Mouse (Mus musculus): Measurements from ENCODE around the gene Serf1. TPM values are rescaled to one million over a fixed set of nuclear protein-coding genes. Genes with fewer than 3 reads are reported as not detected.
A peak's percentile ranks its signal among the peaks of the same experiment; 100 is the strongest.
"Not testable (repeated sequence)": the region's sequence is repeated elsewhere in the genome, so short reads cannot be mapped to it uniquely, and the experiment has no call there.

Gene Serf1
- total and polyA plus RNA-seq, 2 experiments from 2014 or later, result 7.4 to 83.4 TPM

DNA sequence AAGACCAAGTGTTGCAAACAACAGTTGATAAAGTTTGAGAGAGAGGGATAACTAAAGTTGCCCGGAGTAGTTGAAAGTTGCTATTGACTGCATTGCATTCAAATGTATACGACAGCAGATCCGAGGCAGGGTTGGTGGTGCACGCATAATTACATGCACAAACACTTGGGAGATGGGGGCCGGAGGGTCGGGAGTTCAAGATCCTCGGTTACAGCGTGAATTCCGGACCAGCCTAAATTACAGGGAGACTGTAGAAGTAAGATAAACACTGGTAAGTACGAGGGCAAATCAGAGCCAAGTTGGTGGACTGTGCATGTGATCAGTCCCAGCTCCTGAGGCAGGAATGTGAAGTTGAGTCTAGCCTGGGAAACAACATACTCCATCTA, 17.4 kb downstream of the Serf1 start:
- Histone ChIP-seq H3K9me3 (replicated peaks; ENCODE audit: control insufficient read depth, low read length) (no peaks in the 10 kb centered on the region), H3K36me3 (replicated peaks; ENCODE audit: control insufficient read depth, insufficient read depth, low read length) (peaks cover 22% of the 10 kb centered on the region), H3K27ac (ENCODE audit: low read depth) (no peak overlapping the region), H3K9ac (replicated peaks; ENCODE audit: low read depth, low read length) (peak overlapping the region; percentile 60), H3K4me3 (ENCODE audit: low read depth, low read length) (peak overlapping the region; percentile 77), H3K4me1 (ENCODE audit: control insufficient read depth, insufficient read depth) (peaks cover 14% of the 10 kb centered on the region), H3K27me3 (ENCODE audit: control insufficient read depth, insufficient read depth, low read length) (no peaks in the 10 kb centered on the region), H3K4me2 (ENCODE audit: low read depth, low read length) (peak overlapping the region; percentile 95)
- DNase-seq (ENCODE audit: low spot score) (no peak), ATAC-seq (ENCODE audit: insufficient read depth, low read depth) (peak; percentile 9; the same call in 1 of the 2 replicates)
- under 1% methylated on average over 10 of the region's 10 CpGs for WGBS
- no peak for TF ChIP-seq EP300 (IDR thresholded peaks at IDR 0.05; ENCODE audit: low read depth)
- no peak for TF ChIP-seq CTCF (IDR thresholded peaks at IDR 0.05; ENCODE audit: low read depth)

DNA sequence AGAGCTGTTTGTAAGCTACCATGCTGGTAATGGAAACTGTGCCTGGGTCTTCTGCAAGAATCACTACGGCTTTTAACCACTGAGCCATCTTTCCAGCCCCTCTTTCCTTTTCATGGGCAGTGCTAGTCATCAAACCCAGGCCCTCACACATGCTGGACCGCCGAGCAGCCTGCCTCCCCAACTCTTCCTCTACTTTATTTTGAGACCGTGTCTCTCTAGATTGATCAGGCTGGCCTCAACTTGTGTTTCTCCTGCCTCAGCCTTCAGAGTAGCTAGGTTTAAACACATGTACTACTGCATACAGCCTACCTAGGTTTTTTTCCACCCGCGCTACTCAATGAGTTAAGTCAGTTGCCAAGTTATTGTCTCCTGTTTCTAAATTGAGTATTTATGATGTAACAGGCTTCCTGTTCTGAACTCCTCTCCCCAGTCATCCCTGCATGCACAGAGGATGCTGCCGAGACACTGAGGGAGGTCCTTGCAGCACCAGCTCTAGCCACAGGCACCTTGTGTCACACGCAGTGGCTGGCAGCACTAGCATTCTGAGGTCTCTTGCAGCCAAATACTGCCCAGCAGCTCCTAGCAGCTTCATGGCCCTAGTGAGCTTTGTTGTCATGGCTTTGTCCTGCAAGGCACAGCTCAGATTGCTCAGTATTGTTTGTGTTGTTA, 34.0 kb downstream of the Serf1 start:
- 61% methylated on average over 8 of the region's 8 CpGs for WGBS
- no peak for ATAC-seq (ENCODE audit: insufficient read depth, low read depth)
- DNase-seq (ENCODE audit: low spot score), result no peak
- Histone ChIP-seq H3K27ac (ENCODE audit: low read depth) (no peak overlapping the region), H3K4me3 (ENCODE audit: low read depth, low read length) (no peak overlapping the region), H3K36me3 (replicated peaks; ENCODE audit: control insufficient read depth, insufficient read depth, low read length) (peaks cover 22% of the 10 kb centered on the region), H3K9me3 (replicated peaks; ENCODE audit: control insufficient read depth, low read length) (no peaks in the 10 kb centered on the region), H3K4me2 (ENCODE audit: low read depth, low read length) (no peak overlapping the region), H3K9ac (replicated peaks; ENCODE audit: low read depth, low read length) (no peak overlapping the region), H3K27me3 (ENCODE audit: control insufficient read depth, insufficient read depth, low read length) (no peaks in the 10 kb centered on the region), H3K4me1 (ENCODE audit: control insufficient read depth, insufficient read depth) (no peaks in the 10 kb centered on the region)
- no peak for TF ChIP-seq CTCF (IDR thresholded peaks at IDR 0.05; ENCODE audit: low read depth)
- no peak for TF ChIP-seq EP300 (IDR thresholded peaks at IDR 0.05; ENCODE audit: low read depth)

DNA sequence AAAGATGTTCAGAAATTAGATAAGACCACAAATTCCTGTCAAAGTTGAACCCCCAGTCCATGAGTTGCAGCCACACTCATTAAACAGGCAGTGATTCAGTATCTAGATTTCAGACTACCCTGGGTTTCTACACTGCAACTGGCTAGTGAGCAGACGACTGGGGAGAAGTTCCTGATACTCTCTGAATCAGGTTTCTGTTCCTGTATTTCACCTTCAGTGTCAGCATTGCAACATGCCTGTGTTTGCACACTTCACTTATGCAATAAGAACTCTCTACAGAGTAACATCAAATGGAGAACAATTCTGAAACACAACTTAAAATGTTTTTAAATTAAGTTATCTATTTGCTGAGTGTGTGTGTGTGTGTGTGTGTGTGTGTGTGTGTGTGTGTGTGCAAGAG, 44.8 kb downstream of the Serf1 start:
- DNase-seq (ENCODE audit: low spot score), result no peak
- no peak overlapping the region for H3K4me3 ChIP-seq (ENCODE audit: low read depth, low read length)
- TF ChIP-seq CTCF (IDR thresholded peaks at IDR 0.05; ENCODE audit: low read depth) (no peak), EP300 (IDR thresholded peaks at IDR 0.05; ENCODE audit: low read depth) (no peak)
- no peaks in the 10 kb centered on the region for H3K27me3 ChIP-seq (ENCODE audit: control insufficient read depth, insufficient read depth, low read length)
- no peaks in the 10 kb centered on the region for H3K9me3 ChIP-seq (replicated peaks; ENCODE audit: control insufficient read depth, low read length)
- H3K4me1 ChIP-seq (ENCODE audit: control insufficient read depth, insufficient read depth), result no peaks in the 10 kb centered on the region
- 48% methylated on average over 1 of the region's 1 CpGs for WGBS
- H3K4me2 ChIP-seq (ENCODE audit: low read depth, low read length), result no peak overlapping the region
- H3K27ac ChIP-seq (ENCODE audit: low read depth), result no peak overlapping the region
- no peak overlapping the region for H3K9ac ChIP-seq (replicated peaks; ENCODE audit: low read depth, low read length)
- H3K36me3 ChIP-seq (replicated peaks; ENCODE audit: control insufficient read depth, insufficient read depth, low read length), result no peaks in the 10 kb centered on the region
- no peak for ATAC-seq (ENCODE audit: insufficient read depth, low read depth)

DNA sequence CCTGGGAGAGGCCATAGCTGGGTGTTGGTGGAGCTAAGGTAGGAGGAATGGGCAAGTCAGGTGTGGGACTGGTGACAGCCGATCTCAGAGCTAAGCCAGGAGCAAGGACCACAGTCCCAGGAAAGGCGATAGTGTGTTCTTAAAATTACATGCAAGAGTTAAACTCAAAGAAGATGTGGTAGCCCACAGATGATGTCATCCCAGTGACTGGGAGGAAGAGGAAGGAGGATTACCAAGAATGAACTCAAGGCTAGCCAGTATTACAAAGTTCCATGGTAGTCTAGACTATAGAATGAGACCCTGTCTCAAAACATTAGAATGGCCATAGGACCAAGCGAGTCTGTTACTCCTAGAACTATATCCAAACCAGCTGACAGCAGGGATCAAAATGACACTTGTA, 48.8 kb downstream of the Serf1 start:
- Histone ChIP-seq H3K27ac (ENCODE audit: low read depth) (no peak overlapping the region), H3K27me3 (ENCODE audit: control insufficient read depth, insufficient read depth, low read length) (no peaks in the 10 kb centered on the region), H3K4me2 (ENCODE audit: low read depth, low read length) (no peak overlapping the region), H3K36me3 (replicated peaks; ENCODE audit: control insufficient read depth, insufficient read depth, low read length) (no peaks in the 10 kb centered on the region), H3K9me3 (replicated peaks; ENCODE audit: control insufficient read depth, low read length) (no peaks in the 10 kb centered on the region), H3K4me3 (ENCODE audit: low read depth, low read length) (no peak overlapping the region), H3K4me1 (ENCODE audit: control insufficient read depth, insufficient read depth) (no peaks in the 10 kb centered on the region), H3K9ac (replicated peaks; ENCODE audit: low read depth, low read length) (no peak overlapping the region)
- WGBS, result 78% methylated on average over 3 of the region's 3 CpGs
- DNase-seq (ENCODE audit: low spot score), result no peak
- ATAC-seq (ENCODE audit: insufficient read depth, low read depth), result no peak
- TF ChIP-seq CTCF (IDR thresholded peaks at IDR 0.05; ENCODE audit: low read depth), result no peak
- TF ChIP-seq EP300 (IDR thresholded peaks at IDR 0.05; ENCODE audit: low read depth), result no peak

DNA sequence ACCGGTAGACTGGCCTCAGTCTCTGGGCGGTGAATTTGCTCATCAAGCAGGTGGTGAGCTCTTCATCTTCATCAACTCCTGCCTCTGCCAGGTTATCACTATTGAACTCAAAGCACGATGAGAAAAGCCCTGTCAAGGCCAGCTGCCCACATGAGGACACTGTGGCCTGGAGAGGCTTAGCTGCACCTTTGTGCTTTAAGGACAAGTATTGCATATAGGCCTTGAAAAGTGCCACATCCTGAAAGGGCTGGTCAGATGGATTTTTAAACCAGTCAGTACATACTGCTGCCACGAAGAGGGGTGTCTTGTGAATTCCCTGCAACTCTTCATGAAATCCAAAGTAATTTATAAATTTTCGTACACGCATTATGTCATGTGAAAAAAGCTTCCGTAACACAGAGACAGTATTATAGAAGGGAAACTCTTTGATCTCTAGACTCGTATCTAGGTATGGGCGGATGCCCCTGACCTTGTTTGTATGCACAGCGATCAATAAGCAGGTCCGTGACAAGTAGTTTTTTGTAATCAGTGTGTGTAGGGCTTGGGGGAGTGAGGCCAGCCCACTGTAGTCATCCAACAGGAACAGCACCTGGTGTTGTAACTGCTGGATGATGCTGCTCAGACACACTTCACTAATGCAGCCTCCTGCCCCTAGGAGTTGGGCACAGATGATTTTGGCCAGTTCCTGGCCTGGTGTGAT, 53.5 kb downstream of the Serf1 start:
- not testable (repeated sequence) for H3K27me3 ChIP-seq (ENCODE audit: control insufficient read depth, insufficient read depth, low read length); ATAC-seq (ENCODE audit: insufficient read depth, low read depth); H3K9ac ChIP-seq (replicated peaks; ENCODE audit: low read depth, low read length); H3K36me3 ChIP-seq (replicated peaks; ENCODE audit: control insufficient read depth, insufficient read depth, low read length); H3K27ac ChIP-seq (ENCODE audit: low read depth); H3K4me2 ChIP-seq (ENCODE audit: low read depth, low read length); H3K9me3 ChIP-seq (replicated peaks; ENCODE audit: control insufficient read depth, low read length); DNase-seq (ENCODE audit: low spot score); H3K4me3 ChIP-seq (ENCODE audit: low read depth, low read length); H3K4me1 ChIP-seq (ENCODE audit: control insufficient read depth, insufficient read depth)
- 71% methylated on average over 11 of the region's 11 CpGs for WGBS

DNA sequence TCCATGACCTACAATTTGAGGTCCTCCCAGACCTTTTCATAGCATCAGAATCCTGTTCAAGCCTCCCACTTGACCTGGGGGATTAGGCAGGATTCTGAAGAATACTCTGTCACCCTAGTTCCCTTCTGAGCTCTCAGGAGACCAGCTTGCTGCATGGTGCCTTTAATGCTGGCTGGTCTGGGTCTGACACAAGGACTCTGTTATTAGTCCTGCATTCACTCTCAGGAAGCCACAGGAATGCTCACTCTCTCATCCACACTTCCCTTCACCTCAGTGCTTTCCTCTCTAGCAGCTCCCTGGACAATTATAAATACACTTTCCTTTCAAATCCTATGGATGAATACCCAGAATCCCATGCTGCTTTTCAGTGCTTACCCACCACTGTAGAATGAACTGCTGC, 54.7 kb downstream of the Serf1 start:
- not testable (repeated sequence) for H3K36me3 ChIP-seq (replicated peaks; ENCODE audit: control insufficient read depth, insufficient read depth, low read length); H3K27me3 ChIP-seq (ENCODE audit: control insufficient read depth, insufficient read depth, low read length); H3K4me1 ChIP-seq (ENCODE audit: control insufficient read depth, insufficient read depth); H3K4me3 ChIP-seq (ENCODE audit: low read depth, low read length); H3K4me2 ChIP-seq (ENCODE audit: low read depth, low read length); H3K9me3 ChIP-seq (replicated peaks; ENCODE audit: control insufficient read depth, low read length); ATAC-seq (ENCODE audit: insufficient read depth, low read depth); DNase-seq (ENCODE audit: low spot score); H3K27ac ChIP-seq (ENCODE audit: low read depth); H3K9ac ChIP-seq (replicated peaks; ENCODE audit: low read depth, low read length)

Other genes with a start within 250 kb of the Serf1 start
- gene Cartpt, start 206.9 kb upstream of the Serf1 start, total RNA-seq (2014; rRNA removed; ENCODE audit: low replicate concordance), result not detected in 2 replicates
- 1.1 TPM in 1 of 2 replicates, not detected in the other for gene Cartpt, start 206.9 kb upstream of the Serf1 start, polyA plus RNA-seq (2015; fragmentation: Nextera tagmentation; extraction: Ambion mirVana)
- 30.1 and 32.4 TPM in 2 replicates for gene Mccc2, start 92.4 kb upstream of the Serf1 start, total RNA-seq (2014; rRNA removed; ENCODE audit: low replicate concordance)
- 30.1 and 31.2 TPM in 2 replicates for gene Mccc2, start 92.4 kb upstream of the Serf1 start, polyA plus RNA-seq (2015; fragmentation: Nextera tagmentation; extraction: Ambion mirVana)
- gene Bdp1, start 3.9 kb upstream of the Serf1 start, total RNA-seq (2014; rRNA removed; ENCODE audit: low replicate concordance), result 8.5 and 9.5 TPM in 2 replicates
- 13.2 and 16.0 TPM in 2 replicates for gene Bdp1, start 3.9 kb upstream of the Serf1 start, polyA plus RNA-seq (2015; fragmentation: Nextera tagmentation; extraction: Ambion mirVana)
- gene Smn1, start 16.8 kb downstream of the Serf1 start, total RNA-seq (2014; rRNA removed; ENCODE audit: low replicate concordance), result 9.1 and 28.2 TPM in 2 replicates
- gene Smn1, start 16.8 kb downstream of the Serf1 start, polyA plus RNA-seq (2015; fragmentation: Nextera tagmentation; extraction: Ambion mirVana), result 16.5 and 17.5 TPM in 2 replicates
- 0.69 and 0.81 TPM in 2 replicates for gene Naip2, start 94.1 kb downstream of the Serf1 start, total RNA-seq (2014; rRNA removed; ENCODE audit: low replicate concordance)
- gene Naip2, start 94.1 kb downstream of the Serf1 start, polyA plus RNA-seq (2015; fragmentation: Nextera tagmentation; extraction: Ambion mirVana), result 0.12 and 0.14 TPM in 2 replicates
- 1.5 TPM in 1 of 2 replicates, not detected in the other for gene Naip5, start 138.3 kb downstream of the Serf1 start, total RNA-seq (2014; rRNA removed; ENCODE audit: low replicate concordance)
- 0.08 and 0.14 TPM in 2 replicates for gene Naip5, start 138.3 kb downstream of the Serf1 start, polyA plus RNA-seq (2015; fragmentation: Nextera tagmentation; extraction: Ambion mirVana)
- gene Naip6, start 209.7 kb downstream of the Serf1 start, total RNA-seq (2014; rRNA removed; ENCODE audit: low replicate concordance), result 0.08 TPM in 1 of 2 replicates, not detected in the other
- 0.03 and 0.12 TPM in 2 replicates for gene Naip6, start 209.7 kb downstream of the Serf1 start, polyA plus RNA-seq (2015; fragmentation: Nextera tagmentation; extraction: Ambion mirVana)

Measured in heart, postnatal 0 days (tissue).